Mouse (Mus musculus) small intestine, adult 2 months (tissue): ENCODE data around the gene Ccdc12.

Source experiments
- CTCF ChIP-seq: fragments of 200-500 bp; IDR thresholded peaks from 2 replicates; pipeline ENCODE4 v1.5.1; 2012; ENCODE audit warnings: low read depth, mild to moderate bottlenecking, control low read depth, inconsistent platforms, low read length, moderate library complexity, mixed read lengths; ENCODE audit not compliant: insufficient replicate concordance, insufficient read length; ENCODE audit errors: extremely low read depth
- POLR2A ChIP-seq: fragments of 200-500 bp; IDR thresholded peaks from 2 replicates; pipeline ENCODE4 v1.6.1; 2012; ENCODE audit warnings: low read depth, mild to moderate bottlenecking, control low read depth, inconsistent platforms, low read length, moderate library complexity

GRCm38 (mm10) chr9:110685591-110685990 lies 29.3 kb downstream of the Ccdc12 start:
- TF ChIP-seq POLR2A, result no peak
- TF ChIP-seq CTCF, result no peak
